Mouse (Mus musculus) megakaryocyte-erythroid progenitor cell, adult 5-6 weeks (primary cell): Measurements from ENCODE around the gene Cdon. TPM values are rescaled to one million over a fixed set of nuclear protein-coding genes. Genes with fewer than 3 reads are reported as not detected.
A peak's percentile ranks its signal among the peaks of the same experiment; 100 is the strongest.

Experiments
- ATAC-seq: replicated peaks from 2 replicates; pipeline ENCODE4 v1.8.0; 2016; ENCODE audit warnings: mild to moderate bottlenecking, inconsistent platforms; ENCODE audit not compliant: severe bottlenecking, poor library complexity, low FRiP score, low TSS enrichment
- total RNA-seq, 2 experiments: library from RNA; stranded (forward) in 1 of 2; stranded (reverse) in 1 of 2; fragments of 200-1000, 215-1000 nt in 1 of 2; fragments of >200 nt in 1 of 2; fragmentation: Nextera tagmentation in 1 of 2; gene quantifications; 2 replicates each; pipeline ENCODE4 v1.2.3; 2014 to 2017

Cdon gene
- total RNA-seq, 2 experiments from 2014 or later: 9.2 TPM; not detected in 1

DNA sequence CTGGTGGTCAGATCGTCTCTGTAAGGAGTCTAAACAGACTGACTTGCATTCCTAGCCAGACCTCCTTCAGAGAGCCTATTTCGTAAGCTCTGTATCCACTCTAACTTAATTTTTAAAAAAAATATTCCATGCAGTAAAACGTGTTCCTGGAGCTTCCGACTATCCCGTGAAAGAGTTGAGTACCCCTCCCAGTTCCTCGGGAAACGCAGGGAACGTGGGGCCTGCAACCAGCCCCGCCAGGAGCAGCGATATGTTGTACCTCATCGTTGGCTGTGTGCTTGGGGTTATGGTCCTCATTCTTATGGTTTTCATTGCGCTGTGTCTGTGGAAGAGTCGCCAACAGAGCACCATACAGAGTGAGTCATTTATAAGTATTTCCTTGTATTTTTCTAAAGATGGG is 65.7 kb downstream of the Cdon start:
- no peak for ATAC-seq

DNA sequence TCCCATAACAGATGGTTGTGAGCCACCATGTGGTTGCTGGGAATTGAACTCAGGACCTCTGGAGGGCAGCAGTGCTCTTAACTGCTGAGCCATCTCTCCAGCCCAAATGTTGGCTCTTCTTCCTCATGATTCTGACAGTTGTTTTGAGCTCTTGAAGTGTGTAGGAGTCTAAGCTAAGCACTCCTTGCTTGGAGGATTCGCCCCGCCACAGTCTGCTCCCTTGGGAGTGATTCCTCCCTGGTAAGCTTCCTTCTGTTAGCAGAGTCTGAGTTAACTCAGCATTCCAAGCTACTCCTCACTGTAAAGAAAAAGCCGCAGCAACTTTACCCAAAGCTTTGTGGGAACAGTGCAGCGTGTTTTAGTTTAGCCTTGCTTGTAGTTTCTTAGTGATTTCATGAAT is 67.6 kb downstream of the Cdon start:
- ATAC-seq: no peak

DNA sequence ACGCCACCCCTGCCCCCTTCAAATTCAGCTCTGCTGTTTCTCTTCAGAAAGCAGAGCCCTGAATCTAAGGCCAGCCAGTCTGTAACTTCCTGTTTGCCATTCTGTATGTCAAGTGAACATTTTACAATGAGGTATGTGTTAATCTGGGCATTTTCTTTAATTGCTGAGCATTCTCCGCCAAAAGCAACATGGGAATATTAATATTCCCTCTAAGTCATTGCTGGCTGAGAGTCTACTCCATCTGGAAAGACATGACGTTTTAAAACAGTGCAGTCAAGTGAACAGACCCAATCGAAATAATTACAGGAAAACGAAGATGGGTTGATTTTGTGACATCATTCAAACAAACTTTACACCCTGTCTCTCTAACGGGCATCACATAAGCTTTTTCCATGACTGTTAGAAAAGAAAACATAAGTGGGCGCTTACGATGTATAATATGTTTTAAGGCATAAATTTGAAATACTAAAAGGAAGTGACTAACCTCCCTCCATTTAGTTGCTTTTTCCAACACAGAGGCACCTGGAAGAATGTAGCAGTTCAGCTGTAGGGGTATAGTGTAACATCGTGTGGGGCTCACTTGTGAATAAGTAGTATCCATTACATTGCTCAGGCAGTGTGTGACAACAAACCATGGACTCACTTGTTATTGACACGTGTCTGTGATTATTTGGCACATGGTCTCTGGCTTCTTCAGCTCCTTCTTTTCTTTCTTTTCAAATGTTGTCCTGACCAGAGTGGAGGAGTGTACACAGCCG is 70.4 kb downstream of the Cdon start:
- ATAC-seq: no peak

DNA sequence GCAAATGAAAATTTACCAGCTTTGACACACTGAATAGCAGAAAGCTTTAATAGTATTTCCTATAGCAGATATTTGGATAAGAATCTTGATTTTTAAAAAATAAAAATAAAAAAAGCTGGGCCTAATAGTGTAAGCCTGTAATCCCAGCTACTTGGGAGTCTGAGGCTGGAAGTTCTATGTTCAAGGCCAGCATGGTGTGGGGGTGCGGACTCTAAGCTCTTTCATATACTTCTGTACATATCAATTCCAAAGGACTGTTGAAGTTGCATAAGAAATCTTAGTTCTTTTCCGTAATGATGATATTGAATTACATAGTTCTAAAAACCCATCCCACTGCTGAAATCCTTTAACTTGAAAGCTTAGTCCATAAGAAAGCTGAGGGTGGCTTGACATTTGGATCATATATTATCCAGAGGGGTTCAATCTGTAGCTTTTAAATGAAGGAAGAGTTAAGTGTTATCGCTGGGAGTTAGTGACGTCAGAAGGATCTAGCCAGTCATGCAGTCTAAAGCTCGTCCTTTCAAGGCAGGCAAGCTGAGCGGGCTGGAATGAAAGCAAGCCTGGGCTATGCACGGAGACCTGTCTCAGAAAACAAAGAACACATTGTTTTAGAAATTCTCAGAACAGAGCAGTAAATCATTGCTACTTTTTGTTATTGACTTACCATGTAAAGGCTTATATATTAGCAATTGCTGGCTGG is 72.3 kb downstream of the Cdon start:
- no peak for ATAC-seq

DNA sequence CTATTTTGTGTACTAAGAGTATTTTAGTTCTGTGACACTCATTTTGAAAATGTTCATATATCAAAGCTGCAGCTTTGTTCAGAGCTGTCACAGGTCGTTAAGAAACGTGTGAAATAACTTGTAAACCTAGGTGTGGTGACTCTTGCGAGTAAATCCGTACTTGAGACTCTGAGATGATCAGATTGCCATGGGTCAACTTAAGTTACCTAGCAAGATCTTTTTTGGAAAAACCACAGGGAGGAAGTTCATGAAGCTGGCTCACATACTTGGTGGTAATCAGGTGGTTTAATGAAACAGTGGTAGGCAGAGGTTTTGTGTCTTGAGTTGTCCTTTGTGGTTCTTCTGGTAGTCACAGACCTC is 72.8 kb downstream of the Cdon start:
- ATAC-seq: no peak

DNA sequence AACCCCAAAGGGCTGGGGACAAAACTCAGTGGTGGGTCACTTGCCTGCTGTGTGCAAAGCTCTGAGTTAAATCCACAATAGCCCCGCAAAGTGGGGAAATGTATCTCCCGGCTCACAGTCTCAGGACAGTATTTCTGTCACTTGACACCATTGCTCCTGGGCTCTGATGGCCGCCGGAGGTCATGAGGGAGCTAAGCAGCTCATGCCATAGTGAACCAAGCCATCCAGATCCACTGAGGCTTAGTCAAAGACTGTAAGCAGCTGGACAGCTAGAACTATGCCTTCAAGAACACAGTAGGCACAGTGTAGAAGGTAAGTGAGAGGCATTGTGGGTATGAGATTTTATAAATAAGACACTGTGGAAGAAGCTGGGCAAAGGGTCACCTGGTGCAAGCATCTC is 74.0 kb downstream of the Cdon start:
- no peak for ATAC-seq

DNA sequence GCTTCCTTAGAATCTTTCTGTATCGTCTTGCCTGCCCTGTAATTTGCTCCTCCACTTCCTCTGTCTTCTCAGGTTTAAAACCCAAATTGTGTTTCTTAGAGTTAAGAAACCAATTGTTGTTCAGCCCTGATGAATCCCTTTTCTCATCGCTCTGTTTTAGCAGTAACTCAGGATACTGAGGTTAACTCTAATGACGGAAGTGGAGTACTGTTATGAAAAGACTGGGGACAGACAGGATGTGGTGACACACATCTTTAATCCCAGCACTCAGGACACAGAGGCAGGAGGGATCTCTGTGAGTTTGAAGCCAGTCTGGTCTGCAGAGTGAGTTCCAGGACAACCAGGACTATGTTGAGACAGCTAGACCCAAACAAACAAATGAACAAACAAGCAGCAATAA is 74.5 kb downstream of the Cdon start:
- no peak for ATAC-seq

DNA sequence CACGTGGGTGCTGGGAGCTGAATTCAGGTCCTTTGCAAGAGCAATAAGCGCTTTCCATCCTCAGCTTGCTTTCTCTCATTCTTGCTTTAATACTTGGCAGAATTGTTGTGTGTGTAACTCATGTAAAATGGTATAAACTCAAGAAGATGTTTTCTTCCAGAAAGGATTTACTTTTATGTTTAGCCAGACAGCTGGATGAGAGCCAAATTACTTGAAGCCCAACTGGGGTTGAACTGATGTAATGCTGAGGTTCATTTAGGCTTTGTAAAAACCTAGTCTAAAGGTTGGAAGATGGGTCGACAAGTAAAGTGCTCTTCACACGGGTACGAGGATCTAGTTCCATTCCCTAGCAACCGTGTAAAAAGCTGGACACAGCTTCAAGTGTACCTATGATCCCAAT is 79.0 kb downstream of the Cdon start:
- no peak for ATAC-seq

DNA sequence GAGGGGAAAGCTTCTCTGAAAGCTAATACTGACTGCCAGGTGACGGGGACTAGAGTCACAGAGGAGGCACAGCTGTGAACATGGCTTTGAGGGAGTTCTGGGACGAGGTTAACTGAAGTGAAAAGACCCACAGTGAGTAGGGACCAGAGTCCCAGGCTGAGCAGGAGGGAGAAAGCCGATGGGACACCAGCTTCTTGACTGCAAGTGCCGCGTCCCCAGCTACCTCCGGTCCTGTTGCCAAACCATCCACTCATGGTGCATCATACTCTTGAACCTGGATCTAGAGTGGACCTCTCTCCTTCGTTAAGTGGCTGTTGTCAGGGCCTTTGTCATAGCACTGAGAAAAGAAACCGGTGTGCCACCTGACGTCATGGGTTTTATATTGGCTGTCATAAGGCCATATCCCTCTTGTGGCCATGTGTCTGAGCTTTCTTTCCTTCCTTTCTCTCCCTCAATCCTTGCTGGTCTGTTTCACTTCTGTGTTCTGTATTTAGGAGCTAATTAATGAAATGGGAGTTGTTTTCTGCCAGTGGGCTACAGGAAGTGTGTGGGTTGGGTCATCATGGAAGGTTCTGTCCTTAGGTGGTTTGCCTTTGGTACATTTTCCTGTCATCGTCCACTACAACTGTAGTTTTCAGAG is 81.6 kb downstream of the Cdon start:
- ATAC-seq: no peak

DNA sequence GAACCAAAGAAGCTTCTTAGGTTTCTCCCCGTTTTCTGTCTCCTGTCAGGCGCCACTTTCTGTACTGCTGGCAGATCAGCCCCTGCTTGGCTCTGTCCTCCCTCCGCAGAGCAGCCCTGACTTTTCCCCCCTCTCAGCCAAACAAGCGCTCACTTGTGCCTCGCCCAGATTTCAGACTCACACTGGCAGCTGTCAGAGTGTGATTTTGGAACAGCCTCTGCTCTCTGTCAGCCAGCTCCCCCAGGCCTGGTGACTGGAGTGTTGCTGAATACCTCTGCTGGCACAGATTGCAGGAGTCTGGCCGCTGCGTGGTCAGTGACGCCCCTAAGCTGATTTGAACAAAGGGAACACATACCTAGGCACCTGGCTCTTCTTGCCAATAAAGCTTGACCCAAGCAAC is 87.3 kb downstream of the Cdon start:
- no peak for ATAC-seq

DNA sequence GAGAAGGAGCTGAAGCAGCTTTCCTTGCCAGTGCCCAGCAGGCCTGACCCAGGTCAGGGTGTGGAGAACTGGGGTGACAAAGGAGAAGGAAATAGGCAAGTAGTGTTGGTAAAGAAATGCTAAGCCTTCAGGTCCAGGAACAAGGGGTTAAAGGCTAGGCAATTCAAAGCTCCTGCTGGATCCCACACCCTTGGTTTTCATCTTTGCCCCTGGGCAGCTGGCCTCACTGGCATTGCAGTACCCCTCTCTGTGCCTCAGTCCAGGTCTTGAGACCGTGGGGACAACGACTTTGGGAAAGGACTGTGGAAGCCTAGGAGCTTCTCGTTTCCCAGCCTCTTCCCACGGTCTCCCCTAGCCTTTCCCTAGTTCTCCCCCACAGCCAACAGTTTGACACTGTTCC is 93.0 kb downstream of the Cdon start:
- ATAC-seq: no peak

DNA sequence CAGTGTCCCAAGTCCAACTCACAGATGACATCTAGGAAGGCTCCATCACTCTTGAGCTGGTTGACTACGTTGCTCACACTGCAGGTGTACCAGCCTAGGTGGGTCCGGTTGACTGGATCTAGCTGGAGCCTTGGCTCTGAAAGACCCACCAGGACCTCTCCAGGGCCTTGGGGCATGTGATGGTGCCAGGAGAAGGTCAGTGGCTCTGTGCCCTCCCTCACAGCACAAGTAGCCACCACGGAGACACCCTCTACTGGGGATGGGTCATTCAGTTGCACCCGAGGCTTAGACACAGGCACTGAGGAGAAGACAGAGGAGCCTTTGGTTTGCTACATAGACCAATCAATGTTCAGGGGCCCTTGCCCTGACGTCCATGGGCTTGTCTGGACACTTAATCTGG is 95.3 kb downstream of the Cdon start:
- no peak for ATAC-seq

DNA sequence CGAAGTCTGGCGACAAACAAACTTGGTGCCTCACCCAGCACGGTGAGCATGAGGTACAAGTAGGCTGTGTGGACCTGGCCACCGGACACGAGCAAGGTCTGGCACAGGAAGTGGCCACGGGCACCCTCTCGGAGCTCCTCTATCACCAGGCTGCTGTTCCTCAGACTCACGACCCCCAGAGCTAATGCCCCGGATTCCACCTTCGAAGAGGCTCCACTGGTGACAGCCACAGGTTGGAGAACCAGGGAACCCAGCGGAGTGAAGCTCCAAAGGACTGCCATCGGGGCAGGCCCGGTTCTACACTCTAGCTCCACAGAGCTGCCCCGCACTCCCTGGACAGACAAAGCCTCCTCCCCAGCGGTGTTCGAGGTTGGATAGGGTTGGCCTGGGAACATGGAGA is 95.8 kb downstream of the Cdon start:
- no peak for ATAC-seq

DNA sequence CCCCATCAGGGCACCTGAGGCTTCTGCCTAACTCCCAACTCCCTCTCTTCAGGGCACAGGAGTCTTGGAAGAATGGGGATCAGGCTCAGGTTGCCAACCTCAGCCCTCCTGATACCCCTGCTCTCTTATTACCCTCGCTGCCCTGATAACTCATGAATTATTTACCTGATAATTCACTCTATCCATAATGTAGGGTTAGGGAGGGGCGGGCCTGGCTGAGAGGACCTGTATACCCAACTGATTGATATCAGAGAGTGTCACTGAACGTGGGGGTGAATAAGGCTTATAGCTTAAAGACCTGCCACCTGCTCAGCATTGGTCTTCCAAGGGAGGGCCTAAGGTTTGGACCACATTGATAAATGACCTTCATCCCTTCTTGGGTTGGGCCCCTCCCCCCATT is 97.2 kb downstream of the Cdon start, which contains the start of gene Gm1113:
Gene Gm1113, minus strand, starts transcription at position 101 of the 400 bp plus-strand sequence.
- no peak for ATAC-seq

DNA sequence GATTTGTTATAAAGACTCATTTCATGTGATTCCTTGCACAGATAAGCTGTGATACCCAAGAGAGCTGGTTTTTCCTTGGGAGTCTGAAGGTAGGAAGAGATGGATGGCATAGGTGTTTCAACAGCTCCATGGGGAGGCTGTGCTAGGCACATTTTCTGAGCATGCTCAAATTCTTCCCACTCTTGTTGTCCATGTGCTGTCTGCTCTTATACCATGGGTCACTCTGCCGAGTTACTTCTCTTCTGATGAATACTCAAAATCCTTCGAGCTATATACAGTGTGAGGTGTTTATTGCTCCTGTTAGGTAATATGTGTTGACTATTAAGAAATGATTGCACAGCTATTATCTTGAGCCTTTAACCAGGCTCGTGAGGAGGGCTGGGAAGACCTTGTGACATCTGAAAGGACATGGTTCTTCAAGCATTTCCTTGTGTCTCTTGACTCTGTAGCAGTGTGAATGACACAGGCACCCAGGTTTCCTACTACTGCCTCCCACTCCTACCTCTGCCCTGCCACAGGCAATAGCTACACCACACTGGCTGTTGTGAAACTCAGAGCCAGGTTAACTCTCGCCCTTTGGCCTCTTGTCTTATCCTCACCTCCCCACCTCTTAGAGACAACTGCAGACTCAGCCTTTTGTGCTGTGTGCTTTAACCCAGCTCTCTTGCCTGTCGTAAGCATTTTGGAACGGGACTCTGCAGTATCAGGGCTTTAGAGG is 99.9 kb downstream of the Cdon start:
- no peak for ATAC-seq

DNA sequence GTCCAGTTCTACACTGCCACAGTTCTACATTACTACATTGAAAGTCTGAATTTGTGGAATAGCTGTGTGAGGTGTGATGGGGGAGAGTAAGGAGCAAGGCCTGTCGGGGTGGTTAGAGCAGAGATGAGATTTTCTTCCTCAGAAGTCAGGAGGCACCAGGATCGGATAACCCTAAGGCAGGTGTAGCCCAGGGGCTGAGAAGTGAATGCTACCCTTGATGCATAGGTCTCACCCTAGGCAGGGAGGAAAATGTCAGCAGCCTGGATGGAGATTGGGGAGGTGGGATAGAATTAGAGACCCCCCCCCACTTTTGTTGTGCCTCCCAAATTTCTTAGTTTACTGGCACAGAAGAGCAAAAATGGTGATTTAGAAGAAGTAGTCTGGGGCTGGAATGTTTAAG is 101.3 kb downstream of the Cdon start:
- ATAC-seq: no peak

DNA sequence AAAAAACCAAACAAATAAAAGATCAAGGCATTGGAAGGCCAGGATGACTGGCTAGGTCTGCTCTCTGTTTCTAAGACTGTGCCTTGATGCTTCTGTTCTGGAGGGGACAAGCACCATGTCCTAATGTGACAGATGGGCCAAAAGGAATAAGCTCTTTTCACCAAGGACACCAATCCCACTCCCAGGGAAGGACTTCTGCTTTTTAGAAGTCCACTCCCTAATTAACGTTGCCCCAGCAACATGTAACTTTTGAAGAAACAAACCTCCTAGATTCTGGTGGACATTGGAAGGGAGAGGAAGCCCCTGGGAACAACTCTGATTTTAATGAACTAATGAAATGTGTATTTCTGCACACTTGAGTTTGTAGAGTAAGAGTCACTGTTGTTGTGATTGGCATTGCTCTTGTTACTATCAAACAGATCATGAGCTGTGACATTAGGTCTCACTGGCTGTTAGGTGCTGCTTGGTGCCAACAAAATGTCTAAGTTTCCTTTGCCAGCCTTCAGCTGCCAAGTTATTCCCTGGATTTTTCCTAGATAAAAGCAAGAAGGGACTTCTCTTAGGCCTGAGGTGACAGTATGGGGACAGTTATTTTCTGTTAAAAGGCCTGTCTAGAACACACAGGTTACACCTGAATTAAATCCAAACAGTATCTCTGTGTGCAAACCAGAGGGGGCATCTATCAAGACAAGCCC is 102.0 kb downstream of the Cdon start:
- no peak for ATAC-seq

DNA sequence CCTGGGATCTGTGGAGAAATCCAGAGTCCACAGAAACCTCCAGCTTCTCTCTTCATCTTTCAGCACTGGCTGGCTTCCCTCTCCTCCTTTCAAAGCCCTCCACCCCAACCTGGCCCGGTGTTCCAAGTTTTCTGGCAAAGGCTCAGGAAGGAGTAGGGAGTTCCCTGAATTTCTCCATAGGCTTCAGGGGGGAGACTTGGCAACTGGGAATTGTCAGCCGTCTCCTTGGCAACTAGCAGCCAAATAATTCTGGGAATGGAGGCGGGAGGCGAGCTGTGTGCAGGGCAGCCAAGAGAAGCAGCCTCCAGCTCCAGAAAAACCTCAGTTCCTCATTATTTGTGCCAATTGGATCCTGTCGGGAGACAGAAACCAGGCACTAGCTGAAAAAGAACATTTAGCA is 102.6 kb downstream of the Cdon start:
- no peak for ATAC-seq

DNA sequence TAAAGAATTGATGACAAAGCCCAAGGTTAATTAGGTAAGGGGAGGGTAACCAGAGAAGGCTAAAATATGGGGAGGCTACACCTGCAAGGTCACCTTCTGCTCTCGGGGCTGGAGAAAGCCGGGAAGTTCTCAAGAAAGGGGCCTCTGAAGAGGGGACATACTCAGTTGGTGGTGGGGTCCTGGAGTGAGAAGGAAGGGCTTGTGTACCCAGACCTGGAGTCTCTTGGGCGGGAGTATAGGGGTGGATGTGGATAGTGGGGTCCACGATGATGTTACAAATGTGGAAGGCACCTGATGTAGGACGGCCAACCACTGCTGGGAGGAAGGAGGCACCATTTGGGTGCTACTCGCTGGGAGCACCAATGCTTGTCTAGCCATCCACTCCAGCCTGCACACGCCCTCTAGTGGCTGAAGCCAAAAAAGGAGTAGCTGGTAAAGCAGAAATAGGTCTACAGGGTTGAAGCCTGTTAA is 103.0 kb downstream of the Cdon start:
- ATAC-seq: peak; percentile 85

DNA sequence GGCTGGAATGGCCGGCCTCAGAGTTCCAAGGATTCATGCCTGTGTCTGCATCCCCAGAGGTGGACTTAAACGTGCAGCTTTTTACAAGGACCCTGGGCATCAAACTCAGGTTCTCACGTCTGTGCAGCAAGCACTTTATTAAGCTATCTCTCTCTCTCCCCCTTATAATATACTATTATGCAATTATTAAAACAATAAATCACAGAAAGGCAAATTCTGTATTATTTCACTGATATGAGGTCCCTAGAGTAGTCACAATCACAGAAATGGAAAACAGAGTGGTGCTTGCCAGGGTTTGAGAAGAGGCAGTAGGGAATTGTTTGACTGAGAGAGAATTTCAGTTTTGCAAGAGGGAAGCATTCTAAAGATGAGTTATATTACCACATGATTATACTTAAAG is 108.2 kb downstream of the Cdon start:
- ATAC-seq: no peak
